Mouse (Mus musculus) stomach, embryonic 14.5 days (tissue): ENCODE measurements at regions not wholly inside any gene's neighbourhood (a gene's known extent, or its start where the extent isn't known, plus 50 kb on each side); places are given as distances from the start of the nearest gene placed in this dataset.

Experiments
- ATAC-seq: fragments of 200-750 bp; cut with Nextera tagmentation; 2 replicates; pipeline ENCODE4 v1.8.0; 2017; ENCODE audit warnings: low read depth, moderate TSS enrichment; ENCODE audit not compliant: insufficient number of reproducible peaks, insufficient read depth, low FRiP score
- H3K27ac ChIP-seq: fragments of 300-500 bp; sonication (generic); 2 replicates; pipeline ENCODE4 v1.5.1; 2014; ENCODE audit warnings: mild to moderate bottlenecking, low read length, moderate library complexity, mixed read lengths
- H3K27me3 ChIP-seq: fragments of 300-500 bp; sonication (generic); 2 replicates; pipeline ENCODE4 v1.6.1; 2014; ENCODE audit warnings: low read length, control low read depth, mixed read lengths; ENCODE audit not compliant: control insufficient read depth, insufficient read depth
- H3K36me3 ChIP-seq: fragments of 300-500 bp; sonication (generic); 2 replicates; pipeline ENCODE4 v1.6.1; 2014; ENCODE audit warnings: mild to moderate bottlenecking, control low read depth, low read length, moderate library complexity, mixed read lengths; ENCODE audit not compliant: control insufficient read depth, insufficient read depth
- H3K4me1 ChIP-seq: fragments of 300-500 bp; sonication (generic); 2 replicates; pipeline ENCODE4 v1.6.1; 2014; ENCODE audit warnings: low read length, control low read depth, mixed read lengths; ENCODE audit not compliant: control insufficient read depth, insufficient read depth
- H3K4me2 ChIP-seq: fragments of 300-500 bp; sonication (generic); replicated peaks from 2 replicates; pipeline ENCODE4 v1.6.1; 2014; ENCODE audit warnings: low read depth, low read length, control low read depth
- H3K4me3 ChIP-seq: fragments of 300-500 bp; sonication (generic); 2 replicates; pipeline ENCODE4 v1.5.1; 2014; ENCODE audit warnings: low read depth, low read length, control low read depth
- H3K9ac ChIP-seq: fragments of 300-500 bp; sonication (generic); replicated peaks from 2 replicates; pipeline ENCODE4 v1.6.1; 2014; ENCODE audit warnings: low read depth, mild to moderate bottlenecking, control low read depth, low read length, moderate library complexity, mixed read lengths
- H3K9me3 ChIP-seq: fragments of 300-500 bp; sonication (generic); 2 replicates; pipeline ENCODE4 v1.6.1; 2016; ENCODE audit warnings: low read depth, low read length, control low read depth; ENCODE audit not compliant: control insufficient read depth
- WGBS: fragments of 180-500 bp; shearing (Covaris S2); extraction: QIAGEN DNeasy Blood & Tissue Kit; methylation state at CpG from one replicate; pipeline ENCODE4 v1.1.7; 2014; 5-methylcytosine and 5-hydroxymethylcytosine counted together

DNA sequence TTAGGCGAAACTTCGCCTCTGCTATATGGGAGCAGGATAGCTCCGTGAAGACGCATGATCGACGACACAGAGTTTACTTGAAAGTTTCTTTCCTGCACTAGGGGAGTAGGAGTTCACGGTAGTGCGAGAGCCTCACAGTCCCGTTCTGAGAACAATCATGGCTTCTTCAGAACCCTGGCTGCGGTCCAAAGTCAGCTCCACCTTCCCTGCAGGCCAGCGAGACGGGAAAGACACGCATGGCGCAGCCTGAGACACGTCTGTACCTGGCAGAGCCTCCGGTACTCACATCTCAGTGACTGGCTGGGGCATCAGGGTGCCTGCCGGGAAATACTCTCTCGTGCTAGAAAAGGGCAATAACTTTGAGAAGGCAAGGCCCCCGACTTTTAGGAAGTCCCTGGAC is 193.8 kb upstream of the Klf4 start:
- 0 out of 2 replicates have a peak, but pooled peaks cover 7% of the 10 kb centered on the region for H3K4me1 ChIP-seq
- no peaks in the 10 kb centered on the region for H3K36me3 ChIP-seq
- H3K9ac ChIP-seq, result no peak overlapping the region
- no peak overlapping the region for H3K4me3 ChIP-seq
- 72% methylated on average over 19 of the region's 19 CpGs for WGBS
- H3K27ac ChIP-seq, result no peak overlapping the region
- H3K9me3 ChIP-seq, result no peaks in the 10 kb centered on the region
- ATAC-seq, result no peak
- H3K4me2 ChIP-seq, result no peak overlapping the region
- H3K27me3 ChIP-seq, result no peaks in the 10 kb centered on the region

DNA sequence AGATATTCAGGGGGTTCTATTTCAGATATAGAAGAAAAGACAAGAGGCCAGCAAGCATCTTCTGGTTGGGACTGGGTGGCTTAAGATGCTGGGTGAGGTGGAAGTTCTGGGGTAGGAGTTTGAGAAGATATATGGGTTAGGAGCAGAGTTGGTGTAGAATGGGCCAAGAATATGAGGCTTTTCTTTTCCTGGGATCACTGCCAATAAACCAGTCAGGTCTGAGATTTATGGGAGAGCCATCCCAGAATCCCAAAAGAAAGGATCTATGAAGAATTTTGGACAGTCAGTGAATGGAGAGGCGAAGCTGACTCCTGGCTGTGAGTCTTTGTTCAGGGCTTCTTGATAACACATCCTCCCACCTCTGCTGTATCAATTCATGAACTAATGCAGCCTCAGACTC is 192.0 kb upstream of the Klf4 start:
- Histone ChIP-seq H3K36me3 (no peaks in the 10 kb centered on the region), H3K4me1 (0 out of 2 replicates have a peak, but pooled peaks cover 7% of the 10 kb centered on the region), H3K27me3 (no peaks in the 10 kb centered on the region), H3K9ac (no peak overlapping the region), H3K4me3 (no peak overlapping the region), H3K9me3 (no peaks in the 10 kb centered on the region), H3K27ac (no peak overlapping the region), H3K4me2 (no peak overlapping the region)
- WGBS, result 57% methylated on average over 1 of the region's 1 CpGs
- ATAC-seq, result no peak

DNA sequence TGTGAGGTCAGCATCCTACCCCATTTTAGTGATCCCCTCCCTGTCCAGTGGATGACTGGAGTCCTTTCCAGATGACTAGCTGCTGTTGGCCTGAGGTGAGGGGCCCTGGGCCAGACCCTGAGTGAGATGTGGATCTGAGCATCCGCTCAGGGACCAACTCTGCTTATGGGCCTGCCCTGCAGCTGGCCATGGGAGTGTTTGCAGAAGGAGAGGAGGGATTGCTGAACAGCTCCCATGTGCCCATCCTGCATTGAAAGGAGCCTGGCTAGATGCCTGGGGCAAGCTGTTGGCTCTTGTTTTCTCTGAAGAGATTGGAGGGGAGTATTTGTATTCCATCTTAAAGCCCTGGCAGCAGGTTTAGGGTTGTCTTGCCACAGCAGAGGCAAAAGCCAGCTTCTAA is 190.9 kb upstream of the Klf4 start:
- H3K9ac ChIP-seq, result no peak overlapping the region
- no peak for ATAC-seq
- no peak overlapping the region for H3K4me3 ChIP-seq
- H3K9me3 ChIP-seq, result no peaks in the 10 kb centered on the region
- H3K4me1 ChIP-seq, result 0 out of 2 replicates have a peak, but pooled peaks cover 7% of the 10 kb centered on the region
- H3K27me3 ChIP-seq, result no peaks in the 10 kb centered on the region
- no peak overlapping the region for H3K27ac ChIP-seq
- H3K36me3 ChIP-seq, result no peaks in the 10 kb centered on the region
- no peak overlapping the region for H3K4me2 ChIP-seq
- WGBS, result 77% methylated on average over 1 of the region's 1 CpGs

GRCm38 (mm10) chr4:55722388-55722787 is 190.1 kb upstream of the Klf4 start:
- Histone ChIP-seq H3K27me3 (no peaks in the 10 kb centered on the region), H3K9ac (no peak overlapping the region), H3K4me3 (no peak overlapping the region), H3K4me1 (0 out of 2 replicates have a peak, but pooled peaks cover 7% of the 10 kb centered on the region), H3K27ac (no peak overlapping the region), H3K36me3 (no peaks in the 10 kb centered on the region), H3K4me2 (no peak overlapping the region), H3K9me3 (no peaks in the 10 kb centered on the region)
- WGBS, result 72% methylated on average over 8 of the region's 8 CpGs
- no peak for ATAC-seq

- no peak overlapping the region for H3K4me3 ChIP-seq
- 0 out of 2 replicates have a peak, but pooled peaks cover 7% of the 10 kb centered on the region for H3K4me1 ChIP-seq
- no peaks in the 10 kb centered on the region for H3K9me3 ChIP-seq
- no peaks in the 10 kb centered on the region for H3K27me3 ChIP-seq
- no peaks in the 10 kb centered on the region for H3K36me3 ChIP-seq
- no peak overlapping the region for H3K4me2 ChIP-seq
- no peak for ATAC-seq
- H3K9ac ChIP-seq, result no peak overlapping the region
- 43% methylated on average over 2 of the region's 2 CpGs for WGBS
- H3K27ac ChIP-seq, result no peak overlapping the region
Measured at GRCm38 (mm10) chr4:55721834-55722233, 189.6 kb upstream of the Klf4 start.

GRCm38 (mm10) chr4:55718438-55718837 is 186.2 kb upstream of the Klf4 start:
- Histone ChIP-seq H3K4me1 (0 out of 2 replicates have a peak, but pooled peaks cover 7% of the 10 kb centered on the region), H3K9me3 (no peaks in the 10 kb centered on the region), H3K4me3 (no peak overlapping the region), H3K27me3 (no peaks in the 10 kb centered on the region), H3K9ac (no peak overlapping the region), H3K4me2 (no peak overlapping the region), H3K27ac (no peak overlapping the region), H3K36me3 (no peaks in the 10 kb centered on the region)
- 63% methylated on average over 4 of the region's 4 CpGs for WGBS
- ATAC-seq, result no peak

DNA sequence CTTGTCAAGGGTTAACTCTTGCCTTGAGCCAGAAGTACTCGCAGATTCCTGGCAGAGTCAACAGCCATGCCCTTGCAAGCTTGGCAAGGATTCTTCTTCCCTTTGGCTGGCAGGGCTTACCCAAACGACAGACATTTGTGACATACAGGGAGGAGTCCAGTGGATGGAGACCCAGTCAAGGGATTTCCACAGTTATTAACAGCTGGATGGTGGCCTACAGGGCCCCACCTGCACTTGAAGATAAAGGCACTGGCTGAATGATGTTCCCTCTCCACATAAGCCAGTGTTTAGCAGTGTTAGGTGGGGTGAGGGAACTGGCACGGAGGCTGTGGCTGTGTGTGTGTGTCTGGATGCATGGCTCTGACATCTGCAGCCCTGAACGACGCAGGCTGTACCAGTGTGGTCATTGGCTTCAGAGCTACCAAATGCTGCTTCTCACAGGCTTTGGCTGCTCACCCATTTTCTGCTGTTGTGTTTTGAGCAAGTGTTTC is 183.9 kb upstream of the Klf4 start:
- H3K4me2 ChIP-seq, result no peak overlapping the region
- no peak for ATAC-seq
- no peak overlapping the region for H3K4me3 ChIP-seq
- no peak overlapping the region for H3K27ac ChIP-seq
- no peaks in the 10 kb centered on the region for H3K9me3 ChIP-seq
- peaks cover 8% of the 10 kb centered on the region for H3K4me1 ChIP-seq
- H3K9ac ChIP-seq, result no peak overlapping the region
- H3K36me3 ChIP-seq, result no peaks in the 10 kb centered on the region
- 65% methylated on average over 5 of the region's 5 CpGs for WGBS
- H3K27me3 ChIP-seq, result no peaks in the 10 kb centered on the region

- ATAC-seq, result no peak
- Histone ChIP-seq H3K9ac (no peak overlapping the region), H3K9me3 (no peaks in the 10 kb centered on the region), H3K36me3 (no peaks in the 10 kb centered on the region), H3K4me2 (no peak overlapping the region), H3K27me3 (no peaks in the 10 kb centered on the region), H3K27ac (no peak overlapping the region), H3K4me1 (peaks cover 9% of the 10 kb centered on the region), H3K4me3 (no peak overlapping the region)
- WGBS, result 50% methylated on average over 13 of the region's 13 CpGs
Measured at GRCm38 (mm10) chr4:55711500-55712341, 179.5 kb upstream of the Klf4 start.
